Mouse (Mus musculus): Measurements from ENCODE around the gene Arnt.
"Not testable (repeated sequence)": the region's sequence is repeated elsewhere in the genome, so short reads cannot be mapped to it uniquely, and the experiment has no call there.

Arnt gene

DNA sequence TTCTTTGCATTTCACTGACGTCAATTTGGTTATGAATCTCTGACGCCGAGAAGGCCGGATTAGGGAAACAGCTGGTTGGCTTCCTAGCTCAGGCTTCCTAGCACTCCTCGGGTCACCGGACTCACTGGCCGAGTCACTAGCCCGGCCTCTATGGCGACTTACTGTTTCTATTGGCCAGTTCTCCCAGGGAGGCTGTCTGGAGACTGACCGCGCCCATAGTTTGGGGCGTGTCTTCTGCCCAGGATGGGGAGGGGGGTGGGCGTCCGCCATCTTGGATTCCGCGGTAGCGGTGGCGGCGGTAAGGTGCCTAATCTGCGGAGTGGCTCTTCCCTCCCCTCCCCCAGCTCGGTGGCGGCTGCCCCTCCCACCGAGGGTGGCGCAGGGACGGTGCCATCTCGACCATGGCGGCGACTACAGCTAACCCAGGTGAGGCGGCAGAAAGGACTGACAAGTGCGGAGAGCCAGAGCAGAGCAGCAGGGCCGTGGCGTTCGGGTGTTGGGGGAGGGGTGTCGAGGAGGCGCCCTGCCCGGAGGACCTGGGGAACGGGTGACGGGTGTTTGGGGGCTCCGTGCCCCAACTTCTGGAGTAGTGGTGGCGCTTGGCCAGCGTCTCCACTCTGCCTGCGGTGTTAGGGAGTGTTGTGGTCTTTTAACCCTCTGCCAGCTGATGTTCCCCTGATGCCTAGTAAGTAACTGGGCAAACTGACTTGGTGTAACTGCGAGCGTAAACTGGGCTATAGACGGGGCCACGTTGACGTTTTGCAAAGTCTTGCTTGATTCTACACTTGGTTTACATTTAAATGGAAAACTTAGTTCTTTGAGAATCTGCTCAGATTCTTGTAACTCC is at the start of gene Arnt:
Gene Arnt, plus strand, starts transcription at position 253 of the 847 bp plus-strand sequence.
- peak; percentile 93 for DNase-seq

DNA sequence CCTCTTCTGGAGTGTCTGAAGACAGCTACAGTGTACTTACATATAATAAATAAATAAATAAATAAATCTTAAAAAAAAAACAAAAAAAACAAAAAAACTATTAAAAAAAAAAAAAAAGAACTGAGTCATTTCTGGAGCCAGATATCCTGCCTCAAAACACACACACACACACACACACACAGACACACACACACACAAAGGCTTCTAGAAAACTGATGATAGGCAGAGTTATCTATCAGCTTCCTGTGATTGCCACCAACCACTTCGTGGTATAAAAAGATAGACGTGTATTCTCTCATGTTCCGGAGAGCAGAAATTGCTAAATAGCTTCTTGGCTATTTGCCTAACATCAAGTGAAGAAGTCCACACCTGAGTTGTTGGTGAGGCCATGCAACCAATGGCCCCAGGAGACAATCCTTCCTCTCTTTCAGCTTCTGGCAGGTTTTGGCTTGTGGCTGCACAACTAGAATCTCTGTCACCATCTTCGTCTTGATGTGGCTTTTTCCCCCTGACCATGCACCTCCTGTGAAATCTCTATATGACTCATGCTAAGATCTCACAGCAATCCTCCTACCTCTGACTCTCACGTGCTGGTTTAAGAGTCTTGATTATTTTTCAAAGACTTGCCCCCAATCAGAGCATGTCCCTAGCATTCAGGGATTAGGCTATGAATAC is 48.6 kb upstream of the Arnt start:
- DNase-seq = no peak

DNA sequence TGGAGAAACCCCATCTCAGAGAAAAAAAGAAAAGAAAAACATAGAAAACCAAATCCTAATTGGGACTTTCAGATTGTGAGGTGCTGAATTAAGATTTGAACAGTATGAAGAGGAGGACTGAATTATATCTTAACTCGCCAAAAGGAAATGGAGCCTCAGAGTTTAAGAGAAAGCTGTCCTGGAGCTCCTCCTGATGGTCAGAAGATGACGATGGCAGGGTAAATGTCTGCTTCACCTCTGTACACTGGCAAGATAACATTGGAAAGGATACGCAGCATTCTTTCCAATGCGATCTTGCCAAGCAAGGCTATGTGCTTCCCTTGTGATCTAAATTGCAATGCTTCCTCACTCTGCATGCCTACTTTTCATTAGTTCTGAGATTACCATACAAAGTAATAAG is 39.8 kb upstream of the Arnt start:
- DNase-seq = no peak

DNA sequence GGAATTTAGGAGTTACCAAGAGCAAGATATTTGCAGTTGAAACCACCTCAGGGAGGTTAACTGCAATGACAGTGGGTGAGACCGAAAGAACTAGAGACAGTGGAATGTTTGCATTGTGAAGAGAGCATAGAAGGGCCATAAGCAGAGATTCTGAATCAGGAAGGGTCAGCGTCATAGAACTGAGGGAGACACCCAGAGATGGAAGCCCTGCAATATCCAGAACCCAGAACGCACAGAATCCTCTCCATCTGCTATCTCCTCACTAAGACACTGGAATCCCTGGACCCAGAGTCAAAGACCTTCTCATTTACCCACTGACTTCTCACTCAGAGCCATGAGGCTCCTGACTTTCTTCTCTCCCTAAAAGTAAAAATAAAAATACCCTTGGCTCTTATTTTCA is 31.4 kb upstream of the Arnt start, which contains the start of gene 4930558C23Rik:
Gene 4930558C23Rik, minus strand, starts transcription at position 101 of the 400 bp plus-strand sequence.
- DNase-seq = no peak

DNA sequence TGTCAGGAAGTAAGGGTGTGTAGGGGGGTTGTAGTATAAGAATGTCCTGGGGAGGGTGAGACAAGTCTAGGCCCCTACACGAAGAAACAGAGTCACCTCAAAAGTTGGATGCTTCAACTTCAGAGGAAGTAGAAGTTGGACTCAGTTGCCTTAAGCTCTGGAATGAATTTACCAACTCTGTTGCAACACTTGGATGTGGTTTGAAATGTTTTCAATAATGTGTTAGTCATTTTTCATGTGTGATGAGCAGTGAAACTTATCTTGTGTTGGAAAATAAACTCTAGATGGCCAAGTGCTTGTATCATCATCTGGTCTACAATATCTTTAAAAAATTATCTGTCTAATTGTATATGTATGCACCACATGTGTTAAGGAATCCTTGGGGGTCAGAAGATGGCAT is 26.5 kb upstream of the Arnt start:
- DNase-seq = no peak

DNA sequence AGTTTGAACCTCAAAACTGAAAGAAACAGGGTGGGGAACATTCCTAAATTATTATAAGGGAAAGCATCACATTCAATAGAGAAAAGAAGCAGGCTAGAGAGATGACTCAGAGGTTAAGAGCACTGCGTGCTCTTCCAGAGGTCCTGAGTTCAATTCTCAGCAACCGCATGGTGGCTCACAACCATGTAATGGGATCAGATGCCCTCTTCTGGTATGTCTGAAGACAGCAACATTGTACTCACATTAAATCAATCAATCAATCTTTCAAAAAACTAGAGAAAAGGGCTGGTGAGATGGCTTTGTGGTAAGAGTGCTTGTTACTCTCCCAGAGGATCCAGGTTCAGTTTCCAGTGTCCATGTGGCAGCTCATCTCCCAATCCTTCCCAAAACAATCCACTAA is 25.3 kb upstream of the Arnt start:
- DNase-seq = no peak

GRCm38 (mm10) chr3:95412268-95412667 is 21.9 kb upstream of the Arnt start:
- no peak for DNase-seq

DNA sequence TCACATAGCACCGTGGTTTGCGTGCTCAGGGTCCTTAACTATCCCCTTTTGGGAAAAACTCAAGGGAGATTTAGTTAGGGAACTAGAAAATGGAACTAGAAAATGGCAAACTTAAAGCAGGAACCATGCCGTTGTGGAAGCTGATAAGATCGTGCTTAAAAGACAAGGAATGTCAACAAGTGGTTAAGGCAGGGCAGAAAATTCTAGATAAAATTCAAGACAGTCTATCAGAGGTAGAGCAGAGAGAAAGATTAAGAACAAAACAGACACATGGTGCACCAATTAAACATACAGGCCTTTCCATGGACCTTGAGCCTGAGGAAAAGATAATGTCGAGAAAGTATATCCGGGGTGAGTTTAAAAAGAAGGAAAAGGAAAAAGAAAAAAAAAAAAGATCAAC is 16.3 kb upstream of the Arnt start:
- DNase-seq = no peak

DNA sequence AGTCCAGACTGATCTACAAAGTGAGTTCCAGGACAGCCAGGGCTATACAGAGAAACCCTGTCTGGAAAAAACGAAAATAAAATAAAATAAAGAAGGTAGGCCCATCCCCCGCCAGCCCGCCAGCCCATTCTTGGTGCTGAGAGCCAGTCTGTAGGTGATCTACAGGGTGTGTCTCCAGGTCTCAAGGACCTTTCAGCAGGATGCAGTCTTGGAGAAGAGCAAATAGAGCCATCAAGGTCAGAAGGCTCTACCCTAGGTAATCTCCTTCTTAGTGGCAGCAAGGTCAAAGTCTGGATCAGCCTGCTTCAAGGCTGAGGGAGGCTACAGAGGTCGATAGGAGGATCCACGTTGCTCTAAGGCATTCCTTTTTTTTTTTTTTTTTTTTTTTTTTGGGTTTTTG is 7.7 kb upstream of the Arnt start:
- DNase-seq = not testable (repeated sequence)

- not testable (repeated sequence) for DNase-seq
Observed at GRCm38 (mm10) chr3:95427117-95427890, 6.9 kb upstream of the Arnt start.

DNA sequence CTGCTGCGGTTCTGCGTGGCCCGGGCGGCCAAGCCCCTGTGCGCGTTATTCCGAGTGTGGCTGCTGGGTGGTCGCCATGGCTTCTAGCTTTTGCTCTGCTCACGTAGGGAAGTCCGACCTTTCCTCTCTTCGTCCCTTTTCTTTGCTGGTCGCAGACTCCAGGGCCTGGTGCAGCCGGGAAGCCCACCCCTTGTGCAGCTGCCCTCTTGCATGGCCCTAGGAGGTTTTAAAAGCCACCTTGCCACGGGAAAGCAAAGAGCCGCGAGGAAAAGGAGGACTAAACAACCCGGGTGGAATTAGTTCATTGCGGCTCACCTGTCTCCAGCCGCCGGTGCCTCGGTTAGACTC is 6.3 kb upstream of the Arnt start:
- DNase-seq = not testable (repeated sequence)

DNA sequence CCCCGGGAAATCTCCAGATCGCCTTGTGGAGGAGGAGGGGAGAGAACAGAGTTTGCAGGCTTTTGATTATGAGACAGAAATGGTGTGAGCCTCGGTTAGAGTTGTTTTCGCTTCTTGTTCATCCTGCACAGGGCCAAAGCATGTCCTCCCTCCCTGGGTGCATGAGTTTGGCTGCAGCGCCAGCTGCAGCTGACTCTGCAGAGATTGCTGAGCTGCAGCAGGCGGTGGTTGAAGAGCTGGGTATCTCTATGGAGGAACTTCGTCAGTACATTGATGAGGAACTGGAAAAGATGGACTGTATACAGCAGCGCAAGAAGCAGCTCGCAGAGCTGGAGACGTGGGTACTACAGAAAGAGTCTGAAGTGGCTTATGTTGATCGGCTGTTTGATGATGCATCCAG is 5.8 kb upstream of the Arnt start:
- not testable (repeated sequence) for DNase-seq

GRCm38 (mm10) chr3:95433301-95433915 is 780 bp upstream of the Arnt start:
- DNase-seq = no peak

DNA sequence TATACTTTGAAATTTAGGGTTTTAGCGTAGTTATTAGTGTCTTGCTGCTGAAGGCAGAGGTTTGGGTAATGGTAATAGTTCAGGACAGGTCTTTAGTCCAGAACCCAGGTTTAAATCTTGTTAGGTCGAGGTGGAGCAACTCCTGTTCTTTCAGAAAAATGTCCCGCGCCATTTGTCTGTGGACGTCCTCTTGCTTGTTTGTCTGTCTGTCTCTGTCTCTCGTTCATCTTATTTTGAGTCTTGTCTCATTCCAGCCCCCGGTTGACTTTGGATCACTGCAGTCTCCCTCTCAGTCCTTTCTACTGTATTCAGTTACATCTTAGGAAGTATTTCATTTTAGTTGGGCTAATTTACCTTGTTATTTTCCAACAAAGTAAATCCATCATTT is 789 bp downstream of the Arnt start:
- DNase-seq = no peak

DNA sequence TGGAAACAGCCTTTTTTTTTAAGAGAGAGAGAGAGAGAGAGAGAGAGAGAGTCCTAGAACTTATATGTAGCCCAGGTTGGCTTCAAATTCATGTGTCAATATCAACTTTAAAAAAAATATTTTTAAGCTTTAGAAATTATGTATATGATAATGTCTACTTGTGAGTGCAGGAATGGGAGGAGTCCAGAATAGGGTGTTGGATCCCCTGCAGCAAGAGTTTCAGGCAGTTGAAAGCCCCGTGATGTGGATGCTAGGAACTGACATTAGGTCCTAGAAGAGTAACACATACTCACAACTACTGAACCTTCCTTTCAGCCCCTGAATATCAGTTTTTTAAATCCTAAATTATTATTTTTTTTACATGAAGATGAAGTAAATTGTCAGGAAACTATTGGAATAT is 1.4 kb downstream of the Arnt start:
- no peak for DNase-seq

DNA sequence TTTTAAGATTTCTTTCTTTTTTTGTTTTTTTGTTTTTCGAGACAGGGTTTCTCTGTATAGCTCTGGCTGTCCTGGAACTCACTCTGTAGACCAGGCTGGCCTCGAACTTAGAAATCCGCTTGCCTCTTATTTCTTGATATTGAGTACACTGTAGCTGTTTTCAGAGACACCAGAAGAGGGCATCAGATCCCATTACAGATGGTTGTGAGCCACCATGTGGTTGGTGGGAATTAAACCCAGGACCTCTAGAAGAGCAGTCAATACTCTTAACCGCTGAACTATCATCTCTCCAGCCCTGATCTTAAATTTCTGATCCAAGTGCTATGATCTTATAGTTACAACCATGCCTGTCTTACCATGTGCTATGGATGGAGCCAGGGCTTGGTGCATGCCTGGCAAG is 4.4 kb downstream of the Arnt start:
- not testable (repeated sequence) for DNase-seq

DNA sequence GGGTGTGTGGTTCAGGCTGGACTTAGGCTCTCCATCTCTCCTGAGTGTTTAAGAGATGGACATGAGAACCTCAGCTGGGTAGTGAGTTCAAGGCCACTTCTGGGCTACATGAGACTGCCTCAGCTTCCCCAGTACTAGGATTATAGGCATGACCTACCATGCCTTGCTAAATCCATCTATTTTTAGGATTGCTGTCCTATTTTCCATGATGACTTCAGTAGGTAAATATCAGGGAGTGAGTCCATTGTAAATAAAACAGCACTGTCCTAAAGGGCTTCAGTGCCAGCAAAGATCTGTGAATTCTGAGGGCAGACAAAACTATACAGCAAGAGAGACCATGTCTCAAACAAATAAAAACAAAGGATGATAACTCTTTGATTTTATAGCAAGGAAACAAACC is 5.5 kb downstream of the Arnt start:
- no peak for DNase-seq

DNA sequence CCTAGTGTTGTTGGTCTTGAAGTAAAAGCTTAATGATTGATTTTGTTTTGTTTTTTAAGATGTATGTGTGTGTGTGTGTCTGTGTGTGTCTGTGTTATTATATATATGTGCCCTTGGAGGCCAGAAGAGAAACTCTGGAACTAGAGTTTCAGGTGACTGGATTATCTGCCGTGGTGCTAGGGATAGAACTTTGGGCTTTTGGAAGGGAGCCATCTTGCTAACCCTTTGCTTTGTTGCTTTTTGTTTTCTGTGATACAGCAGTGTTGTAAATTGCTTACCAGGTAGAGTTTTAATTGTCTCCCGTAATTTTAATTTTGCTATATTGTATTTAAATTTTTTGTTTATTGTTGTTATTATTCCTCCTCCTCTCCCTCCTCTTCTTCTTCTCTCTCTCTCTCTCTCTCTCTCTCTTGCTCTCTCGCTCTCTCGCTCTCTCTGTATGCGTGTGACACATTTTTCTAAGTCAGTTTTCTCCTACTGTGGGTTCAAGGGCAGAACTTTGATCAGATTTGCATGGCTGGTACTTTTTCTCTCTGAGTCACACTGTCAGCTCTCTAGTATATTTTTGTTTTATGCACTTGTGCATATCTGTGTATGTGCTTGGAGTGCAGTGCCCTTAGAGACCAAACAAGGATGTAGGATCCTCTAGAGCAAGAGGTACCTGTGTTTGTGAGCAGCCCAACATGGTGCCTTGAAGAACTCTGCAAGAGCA is 8.4 kb downstream of the Arnt start:
- no peak for DNase-seq

- no peak for DNase-seq
Observed at GRCm38 (mm10) chr3:95445311-95445710, 11.1 kb downstream of the Arnt start.

GRCm38 (mm10) chr3:95450408-95450807 is 16.2 kb downstream of the Arnt start:
- peak; percentile 46 for DNase-seq

- DNase-seq = no peak
Observed at GRCm38 (mm10) chr3:95450915-95451314, 16.7 kb downstream of the Arnt start.

GRCm38 (mm10) chr3:95456367-95456766 is 22.2 kb downstream of the Arnt start:
- DNase-seq = no peak
